Mouse (Mus musculus): ENCODE data around the gene Cdkal1. TPM values are rescaled to one million over a fixed set of nuclear protein-coding genes. Genes with fewer than 3 reads are reported as not detected.

The Cdkal1 gene
- total RNA-seq, 2 experiments from 2014 or later: 17.4 to 17.5 TPM

DNA sequence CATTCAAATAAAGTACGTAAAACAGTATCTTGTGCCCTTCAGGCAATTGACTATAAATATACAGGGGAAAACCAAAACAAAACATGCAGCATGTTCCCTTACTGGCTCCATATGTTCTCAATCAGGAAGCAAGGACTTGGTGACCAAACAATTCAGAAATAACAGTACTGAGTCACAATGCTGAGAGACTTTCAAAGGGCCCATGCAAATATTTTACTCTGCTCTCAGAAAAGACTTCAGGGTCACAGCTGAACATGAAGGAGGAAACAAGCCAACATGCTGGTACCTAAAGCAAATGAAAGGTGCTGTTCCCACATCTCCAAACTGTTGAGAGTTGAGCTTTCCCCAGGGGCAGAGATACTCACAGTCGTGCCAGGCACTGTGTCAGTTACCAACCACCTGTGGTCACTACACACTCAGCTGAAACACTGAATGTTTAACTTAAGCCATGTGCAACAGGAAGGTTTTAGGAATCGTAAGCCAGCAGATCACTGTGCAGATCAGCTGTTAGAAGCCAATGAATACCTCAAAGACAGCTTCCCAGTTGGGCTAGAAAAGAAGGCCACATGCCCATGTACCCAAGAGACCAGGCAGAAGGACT lies 140.1 kb downstream of the Cdkal1 start:
- no peak for DNase-seq (ENCODE audit: low spot score in 2 of 2)

- no peak for DNase-seq (ENCODE audit: low spot score in 2 of 2)
These were observed 147.9 kb downstream of the Cdkal1 start for GRCm38 (mm10) chr13:29707620-29708019.

GRCm38 (mm10) chr13:29701400-29701799 lies 154.1 kb downstream of the Cdkal1 start:
- DNase-seq (ENCODE audit: low spot score in 2 of 2): no peak

DNA sequence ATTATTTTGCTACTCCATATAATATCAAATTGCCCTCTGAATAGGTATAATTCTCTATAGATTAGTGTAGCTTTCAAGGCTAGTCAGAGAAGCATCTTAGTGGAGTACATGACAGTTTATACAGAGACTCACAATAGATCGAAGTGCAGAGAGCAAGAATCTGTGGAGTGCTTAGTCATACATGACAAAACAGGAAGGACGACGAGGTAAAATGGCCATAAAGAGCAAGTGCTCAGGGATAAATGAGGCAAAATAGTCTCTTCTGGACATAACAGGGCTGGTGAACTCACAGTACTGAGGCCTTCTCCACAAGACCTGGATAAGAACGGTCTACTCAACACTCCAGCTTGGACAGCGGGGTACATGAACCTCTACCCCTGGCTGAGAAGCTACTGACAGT lies 155.6 kb downstream of the Cdkal1 start:
- DNase-seq (ENCODE audit: low spot score in 2 of 2): no peak

GRCm38 (mm10) chr13:29698307-29698985 lies 157.0 kb downstream of the Cdkal1 start:
- no peak for DNase-seq (ENCODE audit: low spot score in 2 of 2)

DNA sequence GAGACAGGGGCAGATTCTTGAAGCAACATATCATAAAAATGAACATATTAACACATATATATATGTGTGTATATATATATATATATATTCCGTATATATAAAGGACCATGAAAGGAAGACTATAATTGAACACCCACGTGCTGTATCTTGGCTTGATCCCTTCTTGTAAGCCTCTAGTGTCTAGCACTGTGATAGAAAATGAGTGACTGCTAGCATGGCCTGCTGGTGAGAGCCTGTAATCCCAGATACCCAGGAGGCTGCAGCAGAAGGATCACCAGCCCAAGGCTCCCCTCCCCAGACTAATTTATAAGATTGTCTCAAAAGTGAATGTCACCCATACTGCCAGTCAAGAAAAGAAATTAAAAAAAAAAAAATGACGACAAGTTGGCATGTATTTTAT lies 158.2 kb downstream of the Cdkal1 start:
- no peak for DNase-seq (ENCODE audit: low spot score in 2 of 2)

DNA sequence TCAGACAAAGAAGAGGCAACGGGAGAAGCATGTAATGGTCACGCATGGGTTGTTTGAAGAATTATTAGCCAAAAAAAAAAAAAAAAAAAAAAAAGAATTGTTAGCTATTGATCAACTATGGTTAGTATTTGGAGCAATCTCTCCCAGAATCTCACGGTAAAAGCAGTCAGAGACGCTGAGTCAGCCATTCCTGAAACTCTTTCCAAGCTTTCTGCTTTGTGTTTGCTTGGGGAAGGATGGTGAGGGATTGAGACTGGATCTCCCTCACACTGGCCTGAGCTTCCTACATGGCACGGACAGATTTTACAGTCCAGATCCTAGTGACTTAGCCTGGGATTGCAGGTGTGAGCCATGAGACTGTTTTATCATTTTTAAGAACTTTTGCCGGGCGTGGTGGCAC lies 164.7 kb downstream of the Cdkal1 start:
- no peak for DNase-seq (ENCODE audit: low spot score in 2 of 2)

- no peak for DNase-seq (ENCODE audit: low spot score in 2 of 2)
These were observed 166.6 kb downstream of the Cdkal1 start for GRCm38 (mm10) chr13:29688851-29689250.

GRCm38 (mm10) chr13:29687872-29688271 lies 167.6 kb downstream of the Cdkal1 start:
- no peak for DNase-seq (ENCODE audit: low spot score in 2 of 2)

GRCm38 (mm10) chr13:29679479-29680186 lies 175.8 kb downstream of the Cdkal1 start:
- DNase-seq (ENCODE audit: low spot score in 2 of 2): no peak

GRCm38 (mm10) chr13:29677559-29677958 lies 177.9 kb downstream of the Cdkal1 start:
- no peak for DNase-seq (ENCODE audit: low spot score in 2 of 2)

- no peak for DNase-seq (ENCODE audit: low spot score in 2 of 2)
These were observed 184.8 kb downstream of the Cdkal1 start for GRCm38 (mm10) chr13:29670626-29671025.

DNA sequence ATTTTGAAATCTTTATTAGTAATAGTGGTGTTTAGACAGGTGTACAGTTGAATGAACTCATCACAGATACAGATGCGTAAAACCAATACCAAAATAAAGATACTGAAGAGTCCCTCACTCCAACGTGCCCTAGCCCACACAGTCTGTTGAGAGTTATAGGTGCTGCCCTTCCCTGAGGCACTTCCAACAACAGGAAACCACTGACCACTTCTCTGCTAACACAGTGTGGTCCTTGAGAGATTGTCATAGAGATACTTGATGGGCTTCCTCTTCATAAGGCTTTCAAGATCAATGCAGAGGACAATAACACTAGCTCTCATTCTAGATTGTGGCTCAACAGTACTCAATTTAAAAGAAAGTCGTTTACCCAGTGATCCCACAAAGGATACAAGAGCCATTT lies 191.6 kb downstream of the Cdkal1 start:
- DNase-seq (ENCODE audit: low spot score in 2 of 2): no peak

- DNase-seq (ENCODE audit: low spot score in 2 of 2): no peak
These were observed 199.6 kb downstream of the Cdkal1 start for GRCm38 (mm10) chr13:29655841-29656365.

- DNase-seq (ENCODE audit: low spot score in 2 of 2): no peak
These were observed 202.1 kb downstream of the Cdkal1 start for GRCm38 (mm10) chr13:29653407-29653806.

DNA sequence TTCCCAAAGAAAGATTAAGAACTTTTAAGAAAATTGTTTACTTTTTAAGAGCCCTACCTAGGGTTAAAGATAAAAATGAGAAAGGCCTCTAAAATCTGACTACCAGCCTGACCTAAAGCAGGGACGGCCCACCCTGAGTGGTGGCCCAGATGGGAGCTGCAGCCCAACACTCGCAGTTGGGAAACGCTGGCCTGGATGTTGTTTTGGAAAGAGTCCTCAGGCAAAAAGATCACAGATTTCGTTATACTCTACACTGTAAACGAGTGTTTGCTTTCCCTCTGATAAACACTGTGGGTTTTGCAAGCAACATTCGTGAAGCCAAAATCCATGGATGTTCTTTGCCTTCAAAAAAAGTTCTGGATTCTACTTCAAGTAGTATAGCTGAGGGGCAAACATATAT lies 202.7 kb downstream of the Cdkal1 start:
- DNase-seq (ENCODE audit: low spot score in 2 of 2): no peak

- no peak for DNase-seq (ENCODE audit: low spot score in 2 of 2)
These were observed 204.8 kb downstream of the Cdkal1 start for GRCm38 (mm10) chr13:29650576-29651236.

DNA sequence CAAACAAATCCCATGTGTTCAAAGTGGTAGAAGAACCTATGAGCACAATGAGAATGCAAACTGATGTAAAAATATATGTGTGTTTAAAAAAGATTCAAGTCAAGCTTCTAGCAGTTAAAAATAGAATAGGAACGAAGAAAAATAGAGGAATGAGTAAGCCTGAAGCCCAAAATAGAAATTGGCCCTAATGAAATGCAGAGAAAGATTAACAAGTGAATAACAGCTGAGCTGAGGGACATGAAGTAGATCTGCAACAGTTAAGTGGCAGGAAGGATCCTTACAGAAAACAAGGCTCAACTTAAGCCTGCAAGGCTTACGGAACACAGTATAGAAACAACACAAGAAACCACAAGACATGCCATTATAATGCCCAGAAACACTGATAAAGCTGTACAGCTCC lies 205.9 kb downstream of the Cdkal1 start:
- no peak for DNase-seq (ENCODE audit: low spot score in 2 of 2)

GRCm38 (mm10) chr13:29642226-29642625 lies 213.2 kb downstream of the Cdkal1 start:
- DNase-seq (ENCODE audit: low spot score in 2 of 2): no peak

DNA sequence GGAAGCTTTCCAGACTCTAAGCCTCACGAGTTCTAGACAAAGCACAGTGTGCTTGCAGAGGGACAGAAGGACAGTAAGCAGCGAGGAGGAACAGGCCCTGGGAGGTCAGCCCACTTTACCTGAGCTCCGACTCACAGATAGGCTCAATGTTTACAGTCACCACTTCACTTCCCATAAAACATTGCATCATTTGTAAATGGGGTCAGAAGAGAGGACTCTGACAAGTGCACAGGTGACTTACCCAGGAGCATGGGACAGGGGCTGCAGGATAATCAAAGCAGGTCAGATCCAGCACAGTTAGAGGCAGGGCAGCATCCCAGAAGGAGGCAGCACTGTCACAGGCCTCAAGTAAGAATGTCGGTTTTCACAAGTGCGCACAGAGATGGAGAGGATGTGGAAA lies 214.3 kb downstream of the Cdkal1 start:
- no peak for DNase-seq (ENCODE audit: low spot score in 2 of 2)

DNA sequence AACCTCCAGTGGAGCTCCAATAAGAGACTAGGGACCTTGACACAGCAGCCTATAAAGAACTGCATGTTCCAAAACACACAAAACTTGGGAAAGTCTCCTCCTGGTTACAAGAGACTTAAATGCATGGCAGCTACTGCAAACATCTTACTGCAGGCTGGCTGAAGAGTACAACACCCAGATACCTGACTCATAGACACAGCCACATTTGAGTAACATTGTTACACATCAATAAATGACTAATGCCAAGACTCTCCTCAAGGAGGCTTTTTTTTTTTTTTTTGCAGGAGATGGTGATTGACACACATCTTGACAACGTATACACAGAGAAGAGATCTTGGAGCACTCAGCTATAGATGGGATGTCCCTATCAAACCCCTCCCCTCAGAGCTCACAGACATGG lies 215.3 kb downstream of the Cdkal1 start:
- DNase-seq (ENCODE audit: low spot score in 2 of 2): no peak

GRCm38 (mm10) chr13:29638303-29638702 lies 217.2 kb downstream of the Cdkal1 start:
- no peak for DNase-seq (ENCODE audit: low spot score in 2 of 2)
